Mouse (Mus musculus): Measurements from ENCODE around the gene Tnfrsf18. TPM values are rescaled to one million over a fixed set of nuclear protein-coding genes. Genes with fewer than 3 reads are reported as not detected.
A peak's percentile ranks its signal among the peaks of the same experiment; 100 is the strongest.

Tnfrsf18 gene
- total RNA-seq (2021): under 1 TPM in 1 of 2 experiments, not detected in 1; 0.36 TPM
- long read RNA-seq, experiment 1: 0 reads
- long read RNA-seq, experiment 2: 0 reads

GRCm38 (mm10) chr4:156026013-156026412 lies at the start of gene Tnfrsf18:
Gene Tnfrsf18 (plus strand): TSS chr4:156026164.
- peak; percentile 38 for DNase-seq

DNA sequence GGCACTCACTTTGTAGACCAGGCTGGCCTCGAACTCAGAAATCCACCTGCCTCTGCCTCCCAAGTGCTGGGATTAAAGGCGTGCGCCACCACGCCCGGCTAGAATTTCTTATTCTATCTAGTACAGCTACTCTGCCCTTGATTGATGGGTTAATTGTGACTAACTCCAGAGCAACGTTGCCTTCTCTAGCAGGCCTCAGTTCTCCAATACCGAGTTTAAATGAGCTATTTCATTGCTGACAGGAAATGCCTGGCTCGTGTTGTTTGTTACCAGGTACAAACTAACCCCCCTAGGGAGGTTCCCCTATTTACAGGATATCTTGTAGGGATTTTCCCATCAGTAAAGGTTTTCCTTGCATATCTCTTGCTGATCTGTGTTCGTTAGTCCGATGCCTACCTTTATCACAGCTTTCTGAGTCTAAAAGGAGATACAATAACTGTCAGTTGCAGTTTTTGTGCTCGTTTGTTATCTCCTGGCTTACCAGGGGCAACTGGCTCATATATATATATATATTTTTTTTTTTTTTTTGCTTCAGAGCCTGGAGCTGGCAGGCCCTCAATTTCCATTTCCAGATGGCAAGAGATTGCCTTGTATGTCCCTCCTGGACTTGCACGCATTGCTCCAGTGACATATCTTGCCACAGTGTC lies 44.4 kb upstream of the Tnfrsf18 start:
- no peak for DNase-seq

GRCm38 (mm10) chr4:155983788-155984187 lies 42.2 kb upstream of the Tnfrsf18 start:
- no peak for DNase-seq

GRCm38 (mm10) chr4:155991211-155991907 lies 34.6 kb upstream of the Tnfrsf18 start:
- DNase-seq: no peak

DNA sequence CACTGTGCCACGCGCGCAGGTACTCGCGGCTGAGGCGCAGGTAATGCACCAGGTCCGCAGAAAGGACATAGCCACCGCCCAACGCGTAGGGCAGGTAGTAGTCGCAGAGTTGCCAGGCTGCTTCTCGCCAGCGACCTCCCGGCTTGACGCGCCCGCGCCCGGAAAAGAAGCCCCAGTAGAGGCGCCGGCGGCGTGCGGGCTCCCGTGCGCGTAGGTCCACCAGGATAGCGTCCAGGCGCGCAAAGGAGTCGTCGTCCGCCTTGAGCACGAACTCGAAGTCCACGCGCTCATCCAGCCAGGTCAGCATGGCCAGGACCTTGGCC lies 34.1 kb upstream of the Tnfrsf18 start:
- DNase-seq: no peak

DNA sequence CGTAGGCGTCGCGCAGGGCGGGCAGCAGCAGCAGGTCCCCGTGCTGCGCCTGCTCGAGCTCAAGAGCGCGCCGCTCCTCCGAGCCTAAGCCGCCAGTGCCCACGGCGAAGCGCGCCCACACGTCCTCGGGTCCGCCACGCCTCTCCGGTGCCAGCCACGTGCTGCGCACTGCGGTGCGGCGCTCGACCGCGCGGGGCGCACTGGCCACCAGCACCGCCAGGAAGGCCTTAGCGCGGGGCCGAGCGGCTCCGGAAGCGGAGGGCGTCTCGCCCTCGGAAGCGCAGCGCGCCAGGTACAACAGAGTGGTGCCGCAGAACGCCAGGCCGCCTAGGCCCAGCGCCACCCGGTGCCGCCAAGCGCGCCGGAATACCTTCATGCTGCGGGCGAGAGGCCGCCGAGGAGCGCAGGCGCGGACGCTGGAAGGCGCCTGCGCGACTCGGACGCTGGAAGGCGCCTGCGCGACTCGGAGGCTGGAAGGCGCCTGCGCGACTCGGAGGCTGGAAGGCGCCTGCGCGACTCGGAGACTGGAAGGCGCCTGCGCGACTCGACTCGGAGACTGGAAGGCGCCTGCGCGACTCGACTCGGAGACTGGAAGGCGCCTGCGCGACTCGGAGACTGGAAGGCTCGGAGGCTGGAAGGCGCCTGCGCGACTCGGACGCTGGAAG lies 33.6 kb upstream of the Tnfrsf18 start, which contains the start of the genes B3galt6 and Sdf4:
Gene B3galt6, minus strand, starts transcription at position 409 of the 665 bp plus-strand sequence.
Gene Sdf4, plus strand, starts transcription at position 632 of the 665 bp plus-strand sequence.
- DNase-seq: peak; percentile 84

DNA sequence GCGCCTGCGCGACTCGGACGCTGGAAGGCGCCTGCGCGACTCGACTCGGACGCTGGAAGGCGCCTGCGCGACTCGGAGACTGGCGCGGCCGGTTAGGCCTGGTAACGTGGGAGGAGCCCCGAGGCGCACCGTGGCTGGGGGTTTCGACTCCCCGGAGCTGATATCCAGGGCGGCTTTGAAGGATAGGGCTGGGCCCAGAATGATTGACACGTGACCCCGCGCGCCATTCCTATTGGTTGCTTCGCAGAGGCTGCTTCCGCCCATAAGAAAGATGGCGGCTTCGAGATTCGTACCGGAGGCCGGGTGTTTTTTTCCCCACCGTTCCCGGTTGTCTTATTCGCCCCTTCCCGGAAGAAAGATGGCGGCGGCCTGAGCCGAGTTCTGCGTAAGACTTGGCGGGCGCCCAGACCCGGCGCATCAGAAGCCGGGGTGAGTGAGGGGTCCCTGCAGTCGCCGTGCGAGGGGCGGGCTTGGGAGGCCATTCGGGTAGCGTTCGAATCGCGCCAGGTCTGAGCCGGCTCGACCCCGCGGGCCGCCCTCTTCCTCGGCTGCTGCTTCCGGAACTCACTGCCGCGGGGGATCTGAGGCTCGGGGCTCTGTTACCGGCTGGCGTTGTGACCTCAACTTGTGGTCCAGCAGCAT lies 32.9 kb upstream of the Tnfrsf18 start:
- DNase-seq: peak; percentile 96

DNA sequence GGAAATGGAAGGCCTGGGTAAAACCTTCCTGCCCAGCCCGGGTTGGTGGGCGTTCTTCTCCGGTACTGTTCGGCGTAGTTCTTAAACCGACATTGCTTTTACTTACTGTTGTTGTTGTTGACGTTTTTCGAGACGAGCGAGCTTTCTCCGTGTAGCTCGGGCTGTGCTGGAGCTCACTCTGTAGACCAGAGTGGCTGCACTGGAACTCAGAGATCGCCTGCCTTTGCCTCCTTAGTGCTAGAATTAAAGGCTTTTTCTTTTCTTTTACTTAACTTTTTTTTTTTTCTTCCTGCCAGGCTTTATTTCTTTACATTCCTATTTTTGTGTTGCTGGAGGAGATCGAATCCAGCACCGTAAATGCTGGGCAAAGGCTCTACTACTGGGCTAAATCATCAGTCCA lies 32.4 kb upstream of the Tnfrsf18 start:
- no peak for DNase-seq

DNA sequence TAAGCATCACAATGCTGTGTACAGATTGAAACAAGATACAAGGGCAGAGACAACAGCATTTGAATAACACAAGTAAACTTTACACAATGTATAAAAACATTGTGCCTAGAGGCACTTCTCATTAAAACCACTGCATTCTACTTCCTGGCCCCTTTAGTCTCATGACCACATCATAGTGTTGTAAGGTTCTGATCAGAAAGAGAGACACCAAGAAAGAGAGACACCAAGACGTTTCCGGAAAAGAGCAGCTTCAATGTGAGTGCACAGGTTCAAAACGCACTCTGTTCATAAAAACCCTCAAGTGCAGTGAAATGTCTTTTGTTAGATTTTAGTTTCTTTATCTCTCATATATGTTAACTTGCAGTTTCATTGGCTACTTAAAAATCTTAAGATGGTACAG lies 21.9 kb upstream of the Tnfrsf18 start:
- DNase-seq: no peak

DNA sequence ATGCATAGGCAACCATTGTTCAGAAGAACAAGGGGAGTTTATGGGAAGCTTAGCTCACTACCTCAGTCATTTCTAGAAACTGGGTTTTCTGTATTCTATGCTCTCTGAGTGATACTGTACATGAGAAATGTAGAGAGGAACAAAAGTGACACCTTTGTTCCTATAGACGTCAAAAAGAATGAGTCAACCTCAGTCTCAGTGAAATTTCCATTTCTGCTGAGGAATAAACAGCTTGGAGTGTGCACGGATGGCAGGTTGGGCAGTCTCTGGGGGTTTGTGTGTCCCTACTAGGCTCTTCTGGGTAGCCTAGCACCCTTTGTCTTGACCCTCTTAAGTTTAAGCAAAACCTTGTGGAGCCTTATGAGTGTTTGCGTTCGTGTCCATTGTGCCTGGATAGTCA lies 17.6 kb upstream of the Tnfrsf18 start:
- no peak for DNase-seq

DNA sequence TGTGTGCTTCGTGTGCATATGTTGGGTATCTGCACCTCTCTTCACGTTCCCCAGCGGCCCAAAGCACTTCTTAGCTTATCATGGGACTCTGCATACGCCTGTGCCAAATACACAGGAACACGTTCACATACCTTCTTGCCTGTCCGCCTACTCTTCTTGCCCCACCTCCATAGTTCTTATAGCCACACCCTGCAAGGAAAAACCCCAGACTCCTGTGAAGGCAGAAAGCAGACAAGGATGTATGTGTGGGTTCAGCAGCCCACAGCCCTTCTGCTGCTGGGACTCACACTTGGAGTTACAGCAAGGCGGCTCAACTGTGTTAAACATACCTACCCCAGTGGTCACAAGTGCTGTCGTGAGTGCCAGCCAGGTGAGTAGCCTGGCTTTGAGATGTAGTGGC lies 12.3 kb upstream of the Tnfrsf18 start, which contains the start of gene Tnfrsf4:
Gene Tnfrsf4, plus strand, starts transcription at position 207 of the 400 bp plus-strand sequence.
- no peak for DNase-seq

DNA sequence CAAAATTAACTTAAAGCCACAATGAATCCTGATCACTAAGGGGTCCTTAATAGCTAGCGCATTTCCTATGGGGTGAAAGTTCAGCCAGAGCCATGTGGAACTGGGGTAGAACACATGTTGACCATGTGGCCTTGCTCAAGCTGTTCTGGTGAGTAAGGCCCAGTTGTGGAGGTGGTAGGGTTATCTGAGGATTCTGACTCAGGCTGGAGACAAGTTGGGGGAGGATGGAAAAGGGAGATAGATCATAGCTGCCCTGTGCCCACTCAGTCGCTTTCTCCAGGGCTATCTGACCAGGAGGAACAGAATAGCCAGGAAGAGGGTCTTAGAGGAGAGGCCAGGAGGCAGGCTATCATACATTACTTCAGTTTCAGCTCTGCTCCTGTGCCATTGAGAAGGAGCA lies 11.5 kb upstream of the Tnfrsf18 start:
- DNase-seq: no peak

DNA sequence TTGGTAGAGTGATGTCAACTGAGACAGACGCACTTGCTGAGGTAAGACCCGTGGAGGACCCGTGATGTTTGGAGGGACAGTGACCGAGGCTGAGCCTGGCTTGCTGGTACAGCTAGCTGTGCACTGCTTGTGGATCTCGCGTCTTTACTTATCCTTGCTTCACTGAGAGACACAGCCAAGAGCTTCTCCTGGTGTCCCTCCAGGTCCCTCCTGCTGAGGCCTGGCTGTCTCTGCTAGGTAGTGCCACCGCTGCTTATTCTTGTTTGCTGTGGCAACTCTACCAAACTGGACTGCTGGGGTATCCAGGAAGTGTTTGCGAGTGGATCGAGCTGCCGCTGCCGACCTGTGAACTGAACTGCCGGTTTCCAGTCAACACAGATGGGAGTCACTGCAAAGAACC lies 6.2 kb upstream of the Tnfrsf18 start:
- no peak for DNase-seq

DNA sequence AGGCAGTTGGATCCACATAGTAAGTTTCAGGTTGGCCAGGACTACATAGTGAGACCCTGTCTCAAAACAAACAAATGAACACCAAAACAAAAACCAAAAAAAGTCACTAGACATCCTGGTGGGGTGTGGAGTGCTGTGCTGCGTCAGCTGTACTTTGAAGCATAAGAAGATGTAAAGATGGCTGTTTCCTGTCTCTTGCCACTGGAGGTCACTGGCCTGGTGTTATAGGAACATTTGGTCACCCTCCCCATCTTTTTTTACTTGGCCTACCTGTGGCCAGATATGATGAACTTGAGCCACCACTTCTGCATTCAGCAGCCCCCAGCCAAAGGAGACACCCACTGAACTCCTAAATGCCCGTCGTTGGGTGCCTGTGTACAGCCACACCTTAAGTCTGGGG lies 4.6 kb upstream of the Tnfrsf18 start:
- no peak for DNase-seq

DNA sequence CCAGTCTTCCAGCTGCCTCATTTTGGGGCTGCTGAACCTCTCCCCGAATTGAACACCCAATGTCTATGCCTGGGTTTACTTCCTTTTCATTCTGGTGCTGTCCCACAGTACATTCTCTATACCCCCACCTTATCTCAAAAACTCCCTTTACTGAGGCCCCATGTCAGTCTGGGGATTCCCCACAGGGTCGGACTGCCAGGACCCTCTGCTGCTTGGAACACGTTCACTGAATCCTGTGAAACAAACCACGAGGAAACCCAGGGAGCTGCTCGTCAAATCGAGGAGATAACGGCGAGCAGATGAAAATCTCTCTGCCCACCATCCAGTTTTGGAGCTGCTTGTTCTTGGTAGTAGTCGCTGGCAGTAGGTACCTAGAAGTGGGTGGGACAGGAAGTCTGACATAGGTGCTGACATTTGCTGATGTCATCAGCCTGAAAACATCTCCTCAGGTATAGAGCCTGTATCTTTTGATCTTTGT lies 4.0 kb upstream of the Tnfrsf18 start:
- no peak for DNase-seq

DNA sequence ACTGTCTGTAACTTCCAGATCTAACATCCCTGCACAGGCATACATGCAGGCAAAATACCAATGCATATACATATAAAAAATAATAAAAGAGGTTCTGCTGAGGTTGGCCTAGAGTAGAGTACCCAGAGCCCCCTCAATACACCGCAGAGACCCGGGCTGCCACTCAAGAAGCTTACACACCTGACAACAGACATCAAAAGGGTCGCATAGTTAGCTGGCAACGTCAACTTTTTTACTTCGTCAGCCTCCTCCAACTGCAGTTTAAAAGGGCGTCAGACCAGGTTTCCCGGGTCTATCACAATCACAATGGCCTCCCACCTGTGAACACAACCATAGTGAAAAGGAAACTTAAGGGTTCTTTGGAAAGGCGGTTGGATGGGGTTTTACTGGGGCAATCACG lies 2.4 kb upstream of the Tnfrsf18 start:
- DNase-seq: no peak

DNA sequence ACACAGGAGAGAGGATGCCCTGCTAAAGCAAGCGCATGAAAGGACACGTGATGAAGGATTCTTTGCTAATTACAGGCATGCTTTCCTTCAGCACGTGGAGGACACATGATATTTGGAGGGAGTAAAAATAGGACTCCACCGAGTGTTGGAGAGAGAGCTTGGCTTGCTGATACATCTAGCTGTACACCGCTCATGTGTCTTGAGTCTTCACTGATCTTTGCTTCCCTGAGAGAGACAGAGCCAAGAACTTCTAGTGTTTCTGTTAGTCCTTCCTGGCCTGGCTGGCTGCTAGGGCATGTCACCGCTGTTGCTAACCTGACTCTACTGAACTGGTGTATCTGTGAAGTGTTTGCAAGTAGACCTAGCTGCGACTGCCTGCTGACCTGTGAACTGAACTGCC lies 1.8 kb upstream of the Tnfrsf18 start:
- DNase-seq: no peak

GRCm38 (mm10) chr4:156028580-156028979 lies 2.6 kb downstream of the Tnfrsf18 start:
- no peak for DNase-seq

DNA sequence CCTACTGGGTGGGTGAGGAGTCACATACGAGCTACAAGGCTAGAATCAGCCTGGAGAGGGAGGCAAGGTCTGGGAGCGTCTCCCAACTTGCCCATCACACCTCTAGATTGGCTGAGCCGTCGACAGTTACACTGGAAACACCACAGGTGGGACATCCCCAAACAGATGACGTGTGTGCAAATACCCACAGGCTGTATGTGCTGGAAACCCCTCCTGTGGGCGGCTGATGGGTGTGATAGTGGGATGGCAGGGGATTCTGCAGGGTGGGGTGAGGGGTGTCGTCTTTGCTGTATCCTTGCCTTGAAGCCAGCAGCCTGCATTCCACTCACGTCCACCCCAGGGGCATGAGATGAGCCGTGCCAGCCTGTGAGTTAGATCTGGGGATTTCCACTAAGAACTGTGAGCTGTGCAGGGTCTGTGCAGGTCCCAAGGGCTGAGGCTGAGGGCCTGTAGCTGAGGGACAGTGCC lies 4.7 kb downstream of the Tnfrsf18 start:
- no peak for DNase-seq

- no peak for DNase-seq
These were observed 5.3 kb downstream of the Tnfrsf18 start for GRCm38 (mm10) chr4:156031255-156031592.

DNA sequence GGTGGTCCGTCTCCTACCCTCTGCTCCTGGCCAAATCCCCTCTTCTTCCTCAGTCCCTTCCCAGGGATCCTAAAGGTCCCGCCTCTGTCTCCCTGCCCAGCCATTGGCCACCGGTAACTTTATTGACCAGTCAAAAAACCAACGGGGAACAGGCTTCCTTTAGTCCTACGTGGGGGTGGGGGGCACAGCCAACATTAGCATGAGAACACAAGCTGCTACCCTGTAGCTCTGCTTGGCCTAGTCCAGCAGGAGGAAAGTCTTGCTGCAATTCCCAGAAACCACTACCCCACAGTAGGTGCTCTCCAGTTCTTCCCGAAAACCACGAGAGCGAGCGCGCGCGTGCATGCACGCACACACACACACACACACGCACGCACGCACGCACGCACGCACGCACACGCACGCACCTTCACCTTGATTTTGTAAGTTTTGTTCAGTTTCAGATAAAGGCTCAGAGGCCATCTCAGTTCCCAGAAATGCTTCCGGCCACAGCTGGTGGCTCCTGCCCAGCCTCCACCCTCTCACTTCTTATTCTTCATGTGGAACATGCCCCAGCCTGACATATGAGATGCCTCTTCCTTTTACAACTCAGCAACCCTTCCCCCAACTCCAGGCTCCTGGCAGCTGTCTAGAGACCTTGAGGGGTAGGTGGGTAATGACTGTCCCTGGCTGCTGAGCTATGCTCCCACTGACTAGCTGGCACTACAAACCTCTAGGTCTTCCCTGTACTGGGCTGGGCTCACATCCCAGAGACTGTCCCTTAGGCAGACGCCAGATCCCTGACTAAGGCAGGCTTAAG lies 5.8 kb downstream of the Tnfrsf18 start:
- DNase-seq: peak; percentile 69

DNA sequence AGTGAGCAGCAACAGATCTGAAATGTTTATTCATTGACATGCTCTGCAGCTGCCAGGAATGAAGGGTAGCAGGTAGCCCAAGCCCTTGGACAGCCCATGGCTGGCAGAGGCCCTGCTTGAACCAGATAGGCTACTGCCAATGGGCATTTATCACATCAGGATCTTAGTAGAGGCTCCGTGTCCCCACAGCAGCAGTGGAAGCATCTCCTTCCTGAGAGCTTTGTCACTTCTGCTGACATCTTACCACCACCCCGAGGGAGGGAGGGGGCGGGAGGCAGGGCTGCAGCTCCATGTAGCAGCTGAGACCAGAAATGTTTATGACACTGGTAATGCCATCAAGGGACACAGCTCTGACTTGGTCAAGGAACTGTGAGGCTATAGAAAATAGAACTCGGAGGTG lies 6.9 kb downstream of the Tnfrsf18 start:
- DNase-seq: peak; percentile 9
